Mouse (Mus musculus): Measurements from ENCODE around the gene Wasf1.

Gene Wasf1

DNA sequence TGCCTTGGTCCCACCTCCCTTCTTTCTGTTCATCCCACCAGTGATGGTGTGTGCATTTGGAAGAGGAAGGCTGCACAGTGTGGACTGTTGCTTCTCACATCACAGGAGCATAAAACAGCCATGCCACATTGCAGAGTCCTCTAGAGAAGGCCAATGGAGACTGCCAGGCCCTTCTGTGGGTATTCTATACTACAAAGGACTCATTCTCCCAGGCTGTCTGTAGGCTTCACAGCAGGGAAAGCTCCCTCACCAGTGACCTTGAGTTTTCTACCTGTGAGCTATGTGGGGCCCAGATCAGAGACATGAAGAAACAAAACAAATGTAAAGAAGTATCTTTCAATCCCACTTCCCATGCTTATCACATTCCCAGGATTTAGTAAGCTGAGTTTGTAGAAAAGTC, 100.5 kb downstream of the Wasf1 start:
- no peak for DNase-seq (ENCODE audit: low read depth)

DNA sequence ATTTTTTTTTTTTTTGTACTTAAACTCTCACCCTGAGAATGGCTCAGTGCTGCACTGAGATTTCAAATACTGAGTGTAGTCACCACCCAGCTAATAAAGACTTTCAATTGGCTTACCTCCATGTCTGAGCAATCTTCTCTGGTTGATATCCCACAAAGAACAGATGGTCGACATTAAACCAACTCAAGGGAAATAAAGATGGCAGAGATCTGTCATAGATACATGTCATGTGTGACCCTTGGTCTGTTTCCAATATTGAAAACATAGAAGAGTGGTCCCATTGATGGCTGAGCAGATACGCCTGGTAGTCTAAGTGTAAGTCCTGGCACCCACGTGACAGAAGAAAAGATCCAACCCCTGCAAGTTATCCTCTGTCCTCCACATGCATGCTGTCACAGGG, 101.3 kb downstream of the Wasf1 start:
- no peak for DNase-seq (ENCODE audit: low read depth)

DNA sequence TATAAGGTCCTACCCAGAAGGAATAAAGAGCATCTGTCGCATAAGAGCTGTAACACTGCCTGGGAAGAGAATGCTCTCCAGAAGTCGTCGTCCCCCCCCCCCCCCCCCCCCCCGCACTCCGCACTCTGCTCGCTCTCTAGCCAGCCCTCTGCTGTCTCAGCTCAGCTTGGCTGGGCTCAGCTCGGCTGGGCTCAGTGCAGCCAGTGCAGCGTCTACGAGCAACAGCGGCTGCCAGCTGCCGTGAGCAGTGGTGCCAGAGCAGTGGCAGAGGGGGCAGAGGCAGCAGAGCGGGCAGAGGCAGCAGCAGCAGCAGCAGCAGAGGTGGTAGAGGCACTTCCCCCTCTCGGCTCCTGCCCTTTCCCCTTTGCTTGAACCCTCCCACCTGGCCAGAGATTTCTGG, 102.1 kb downstream of the Wasf1 start:
- DNase-seq (ENCODE audit: low read depth), result no peak
